19 mouse cellular contexts compared by ENCODE assay signal in genomic region chr11:23078541-23078940, GRCm38 (mm10).
DNase-seq lines count a peak whose midpoint lies in the region; ATAC-seq lines count a peak whose summit lies in the region.
"Had no signal": no experiment of that assay in that cellular context is flagged by ENCODE, and none has a peak within 500 bp of the region (broad histone marks: within the 10 kb centered on the region; RNA-seq: fewer than 3 reads in every experiment).

No protein-coding gene starts in this region.

- peak; percentile 51 for DNase-seq in heart, adult 11 months
- DNase-seq in fat pad, adult 2 months (ENCODE audit: extremely low read depth, low read depth, low spot score) = peak; percentile 63
- DNase-seq in frontal cortex, postnatal 14 days (ENCODE audit: low spot score in 2 of 2) = no peak
- DNase-seq: adrenal gland, adult 2 months; adrenal gland, adult 8-10 months; adrenal gland, postnatal 10 days; adrenal gland, postnatal 14 days; adrenal gland, postnatal 25 days; adrenal gland, postnatal 36 days; B cell, adult 2 months; cerebellum, adult 11 months; cerebellum, adult 11-12 months; cerebellum, adult 18-20 months had no signal

- H3K9me3 ChIP-seq in heart, embryonic 11.5 days (replicated peaks; ENCODE audit: control insufficient read depth, low read length) = no peaks in the 10 kb centered on the region
- H3K9me3 ChIP-seq: G1E had no signal

- 0 out of 2 replicates have a peak, but pooled peaks cover 2% of the 10 kb centered on the region for H3K4me1 ChIP-seq in heart, embryonic 11.5 days (ENCODE audit: control insufficient read depth, insufficient read depth, low read length)

- no peak overlapping the region for H3K4me2 ChIP-seq in heart, embryonic 11.5 days

- 70% methylated on average over 1 of the region's 1 CpGs for WGBS in heart, embryonic 11.5 days (ENCODE audit: insufficient replicate concordance)

- no peaks in the 10 kb centered on the region for H3K36me3 ChIP-seq in heart, embryonic 11.5 days (ENCODE audit: control insufficient read depth, insufficient read depth, low read length)
- H3K36me3 ChIP-seq: G1E had no signal

- no peak for ATAC-seq in heart, embryonic 11.5 days (replicated peaks; ENCODE audit: insufficient number of reproducible peaks, low FRiP score, low TSS enrichment)
- ATAC-seq: activated CD4-positive, CD25-positive, alpha-beta regulatory T cell, adult 4 months; CD4-positive, CD25-positive, alpha-beta regulatory T cell, adult 4 months; Patski had no signal

- H3K9ac ChIP-seq in heart, embryonic 11.5 days (ENCODE audit: low read depth, low read length) = no peak overlapping the region

- no peak overlapping the region for H3K4me3 ChIP-seq in heart, embryonic 11.5 days (ENCODE audit: low read depth, low read length)

- H3K27ac ChIP-seq in heart, embryonic 11.5 days (ENCODE audit: low read depth, low read length) = no peak overlapping the region

- no peaks in the 10 kb centered on the region for H3K27me3 ChIP-seq in heart, embryonic 11.5 days (ENCODE audit: control insufficient read depth, insufficient read depth, low read length)
- H3K27me3 ChIP-seq: CH12.LX, Patski had no signal

Comparison
In these comparisons a context has a peak if more than half of its experiments do, and no peak if none do; other contexts are left out.
1. DNase-seq: peak in heart, adult 11 months (single experiment) and fat pad, adult 2 months (single experiment); none in frontal cortex, postnatal 14 days (0 of 2).